Mouse (Mus musculus): ENCODE data around the gene Olfr1348.
"Not testable (repeated sequence)": the region's sequence is repeated elsewhere in the genome, so short reads cannot be mapped to it uniquely, and the experiment has no call there.

Olfr1348 gene

DNA sequence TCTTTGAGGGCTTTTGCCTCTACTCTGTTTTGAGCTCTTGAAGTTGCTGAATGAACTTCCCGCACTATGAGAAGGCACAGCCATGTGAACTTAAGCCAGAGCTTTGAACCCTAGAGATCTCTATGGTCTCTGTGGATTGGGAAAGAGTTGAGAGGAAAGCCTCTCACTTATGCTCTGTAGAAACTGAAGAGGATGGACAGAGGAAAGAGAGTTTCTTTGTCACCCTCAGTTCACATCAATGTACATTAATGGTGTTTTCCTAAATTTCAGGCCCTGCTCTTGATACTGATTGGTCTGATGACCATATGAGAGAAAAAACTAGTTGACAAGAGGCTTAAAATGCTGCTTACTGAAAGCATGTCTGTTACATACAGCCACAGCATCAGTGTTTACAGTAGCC lies at the start of gene Olfr1348:
Gene Olfr1348, minus strand, starts transcription at position 101 of the 400 bp plus-strand sequence.
- DNase-seq, result no peak

DNA sequence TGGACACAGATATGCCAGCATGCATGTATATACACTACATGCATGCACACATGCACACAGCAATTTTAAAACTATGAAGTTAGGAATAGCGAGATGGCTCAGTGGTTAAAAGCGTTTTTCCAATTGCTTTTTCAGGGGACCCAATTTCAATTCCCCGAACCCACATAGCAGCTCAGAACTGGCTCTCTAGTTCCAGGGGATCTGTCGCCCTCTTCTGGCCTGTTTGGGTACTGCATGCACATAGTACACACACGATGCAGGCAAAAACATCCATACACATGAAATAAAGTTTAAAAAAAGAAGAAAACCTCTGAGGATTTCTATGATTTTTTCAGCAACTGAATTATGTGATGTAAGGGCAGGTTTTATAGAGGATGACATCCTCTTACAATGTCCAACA lies 17.6 kb upstream of the Olfr1348 start:
- DNase-seq, result no peak

DNA sequence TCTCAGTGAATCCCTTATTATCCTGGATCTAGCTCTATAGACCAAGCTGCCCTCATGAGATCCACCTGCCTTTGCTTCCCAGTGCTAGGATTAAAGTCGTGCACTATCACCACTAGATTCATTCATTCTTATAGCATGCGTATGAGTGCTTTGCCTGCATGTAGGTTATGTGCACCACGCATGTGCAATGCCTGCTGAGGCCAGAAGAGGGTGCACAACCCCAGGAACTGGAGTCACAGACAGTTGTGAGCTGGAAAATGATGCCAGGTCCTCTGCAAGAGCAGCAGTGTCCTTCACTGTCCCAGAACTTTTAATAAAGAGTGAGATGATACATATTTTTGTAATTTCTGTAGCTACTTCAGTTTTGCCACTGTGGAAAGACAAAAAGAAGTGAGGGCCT lies 16.5 kb upstream of the Olfr1348 start:
- DNase-seq, result no peak

DNA sequence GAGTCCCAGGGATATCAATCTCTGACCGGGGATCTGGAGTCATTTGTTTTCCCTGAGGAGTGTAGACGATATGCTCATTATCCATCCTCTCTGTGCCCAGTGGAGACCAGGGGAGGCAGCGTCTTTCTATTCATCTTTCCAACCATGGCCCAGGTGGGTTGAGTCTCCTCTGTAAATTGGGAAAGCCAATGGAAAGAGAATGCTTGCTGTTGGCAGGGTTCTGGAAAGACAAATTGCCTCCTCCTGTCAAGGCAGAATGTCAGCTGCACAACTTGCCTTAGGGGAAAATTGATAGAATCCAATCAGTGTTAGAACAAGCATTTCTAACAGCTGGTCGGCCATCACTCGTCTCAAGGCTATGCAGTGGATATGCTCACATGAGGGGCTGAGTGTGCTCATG lies 14.3 kb upstream of the Olfr1348 start, which contains the start of gene Olfr1349:
Gene Olfr1349, minus strand, starts transcription at position 101 of the 400 bp plus-strand sequence.
- no peak for DNase-seq

DNA sequence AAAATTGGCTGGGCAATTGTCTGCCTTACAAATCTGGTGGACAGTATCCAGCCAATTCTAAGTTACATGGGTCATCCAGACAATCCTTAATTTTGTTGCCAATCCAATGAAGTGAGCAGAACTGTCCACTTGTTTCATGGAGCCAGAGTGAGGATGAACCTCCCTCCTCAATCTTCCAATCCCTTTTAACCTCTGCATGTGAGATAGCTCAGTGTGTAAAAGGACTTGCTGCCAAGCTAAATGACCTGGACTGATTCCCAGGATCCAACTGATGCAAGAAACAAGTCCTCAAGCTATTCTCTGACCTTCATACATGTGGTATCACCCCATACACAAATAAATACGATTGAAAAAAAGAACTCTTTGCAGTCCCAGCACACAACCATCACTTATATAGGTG lies 13.1 kb upstream of the Olfr1348 start:
- DNase-seq, result no peak

DNA sequence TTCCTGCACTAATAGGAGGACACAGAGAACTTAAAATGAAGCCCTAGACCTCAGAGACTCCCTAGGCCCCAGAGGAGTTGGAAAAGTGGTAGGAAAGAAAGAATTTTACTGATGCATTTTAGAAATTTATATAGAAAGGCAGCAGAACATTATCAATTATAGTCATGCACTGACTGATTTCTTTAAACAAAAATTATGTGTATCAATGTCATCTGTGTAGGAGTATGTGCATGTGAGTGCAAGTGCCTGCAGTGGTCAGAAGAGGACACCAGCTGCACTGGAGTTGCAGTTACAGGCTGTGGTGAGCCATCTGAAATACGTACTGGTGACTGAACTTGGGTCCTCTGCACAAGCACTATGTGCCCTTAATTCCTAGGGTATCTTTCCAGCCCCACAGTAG lies 8.9 kb downstream of the Olfr1348 start, which contains the start of gene Olfr1347:
Gene Olfr1347, minus strand, starts transcription at position 101 of the 400 bp plus-strand sequence.
- no peak for DNase-seq

DNA sequence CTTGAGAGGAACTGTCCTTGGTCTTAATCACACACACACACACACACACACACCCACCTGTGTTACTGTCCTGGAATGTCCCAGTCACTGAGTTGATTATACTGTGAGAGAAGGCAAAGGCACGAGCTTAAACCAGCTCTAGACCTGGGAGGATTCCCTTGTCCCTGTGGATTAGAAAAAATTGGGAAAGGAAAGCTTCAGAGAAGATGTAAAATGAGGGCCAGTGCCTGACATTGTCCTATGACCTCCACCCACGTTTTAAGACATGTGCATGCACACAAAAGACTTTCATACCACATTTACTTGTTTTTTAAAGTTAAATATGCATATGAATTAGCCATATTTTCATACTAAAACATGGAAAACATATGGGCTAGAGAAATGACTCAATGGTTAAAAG lies 21.7 kb downstream of the Olfr1348 start, which contains the start of gene Olfr5:
Gene Olfr5, minus strand, starts transcription at position 101 of the 400 bp plus-strand sequence.
- DNase-seq, result no peak

DNA sequence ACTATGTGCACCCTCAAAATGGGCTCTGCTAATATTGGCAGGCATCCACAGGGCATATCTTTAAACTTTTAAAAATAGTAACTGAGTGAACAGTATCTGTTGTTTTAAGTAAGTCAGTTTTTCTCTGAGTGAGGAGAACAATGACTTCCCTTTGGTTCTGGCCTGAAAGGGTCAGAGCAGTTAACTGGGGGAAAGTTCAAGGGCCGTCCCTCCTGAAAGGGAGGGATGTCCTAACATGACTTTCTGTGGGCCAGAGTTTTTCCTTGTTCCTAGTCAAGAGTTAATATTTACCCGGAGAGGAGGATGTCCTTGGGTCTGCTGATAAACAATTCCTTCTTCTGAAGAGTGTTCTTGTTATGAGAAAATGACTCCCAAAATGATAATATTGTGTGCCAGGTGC lies 30.9 kb downstream of the Olfr1348 start:
- DNase-seq, result not testable (repeated sequence)

DNA sequence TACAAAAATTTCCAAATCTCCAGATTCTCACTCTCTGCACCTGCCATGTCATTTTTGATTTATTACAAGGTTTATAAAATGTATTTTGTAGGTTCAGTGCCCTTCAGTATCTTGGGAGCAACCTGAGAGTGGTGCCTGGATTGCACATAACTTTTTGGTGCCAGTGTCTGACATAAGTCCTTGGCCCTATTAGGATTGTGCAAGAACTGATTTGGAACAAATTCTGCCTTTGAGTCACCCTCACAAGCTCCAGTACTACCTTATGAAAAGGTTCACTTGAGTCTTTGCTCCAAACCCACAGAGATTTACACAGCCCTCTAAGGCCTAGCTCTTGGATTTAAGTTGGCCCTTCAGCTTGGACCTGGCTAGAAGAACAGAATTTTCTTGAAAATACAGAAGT lies 41.6 kb downstream of the Olfr1348 start, which contains the start of gene Olfr1346:
Gene Olfr1346, plus strand, starts transcription at position 151 of the 400 bp plus-strand sequence.
- DNase-seq, result no peak

DNA sequence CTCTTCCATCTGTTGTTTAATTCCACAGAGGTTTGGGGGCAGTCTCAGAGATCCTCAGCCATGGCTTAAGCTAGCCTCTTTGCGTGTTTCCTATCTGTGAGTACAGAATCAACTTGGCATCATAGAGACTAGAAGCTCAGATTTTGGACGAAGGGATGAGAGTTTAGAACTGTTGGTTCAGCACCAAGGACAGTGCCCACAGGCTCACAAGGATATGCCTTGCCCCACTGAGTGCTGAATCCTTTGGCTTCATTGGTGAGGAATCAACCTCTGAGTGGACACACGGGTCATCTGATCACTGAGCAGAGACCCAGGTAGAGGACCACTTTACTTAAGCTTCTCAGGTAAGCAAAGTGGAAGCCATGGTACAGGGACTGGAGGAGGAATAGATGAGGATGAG lies 52.1 kb downstream of the Olfr1348 start:
- no peak for DNase-seq

DNA sequence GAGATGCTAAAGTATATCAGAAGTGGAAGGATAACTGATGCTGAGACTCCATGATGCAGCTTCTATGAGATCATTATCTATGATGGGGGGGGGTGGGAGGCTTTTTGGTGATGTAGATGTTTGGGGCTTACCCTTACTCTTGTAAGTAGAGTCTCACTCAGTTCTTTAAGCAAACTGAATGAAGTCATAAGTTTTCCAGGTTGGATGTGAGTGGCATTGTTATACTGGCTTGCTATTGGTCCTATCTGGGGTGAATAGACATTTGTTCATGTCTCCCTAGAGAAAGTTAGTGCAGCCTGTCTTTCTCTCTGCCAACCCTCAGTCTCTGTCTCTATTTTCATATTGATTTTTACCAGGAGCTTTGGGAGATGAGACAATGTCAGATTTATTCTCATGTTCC lies 52.7 kb downstream of the Olfr1348 start, which contains the start of gene Olfr1336:
Gene Olfr1336, plus strand, starts transcription at position 301 of the 400 bp plus-strand sequence.
- no peak for DNase-seq
